Mouse (Mus musculus) midbrain, embryonic 13.5 days (tissue): ENCODE measurements around the gene Lrch4. TPM values are rescaled to one million over a fixed set of nuclear protein-coding genes. Genes with fewer than 3 reads are reported as not detected.
A peak's percentile ranks its signal among the peaks of the same experiment; 100 is the strongest.

Experiments
- ATAC-seq: fragments of 200-750 bp; cut with Nextera tagmentation; 2 replicates; pipeline ENCODE4 v1.8.0; 2017; ENCODE audit warnings: mild to moderate bottlenecking, moderate TSS enrichment, moderate library complexity
- H3K27ac ChIP-seq: fragments of 300-500 bp; sonication (generic); 2 replicates; pipeline ENCODE4 v1.5.1; 2015; ENCODE audit warnings: inconsistent platforms, mild to moderate bottlenecking, moderate library complexity
- H3K27me3 ChIP-seq: fragments of 300-500 bp; sonication (generic); 2 replicates; pipeline ENCODE4 v1.6.1; 2015; ENCODE audit warnings: mild to moderate bottlenecking, inconsistent platforms
- H3K36me3 ChIP-seq: fragments of 300-500 bp; sonication (generic); 2 replicates; pipeline ENCODE4 v1.6.1; 2015; ENCODE audit warnings: mild to moderate bottlenecking, inconsistent platforms
- H3K4me1 ChIP-seq: fragments of 300-500 bp; sonication (generic); replicated peaks from 2 replicates; pipeline ENCODE4 v1.6.1; 2015; ENCODE audit warnings: inconsistent platforms
- H3K4me2 ChIP-seq: fragments of 300-500 bp; sonication (generic); replicated peaks from 2 replicates; pipeline ENCODE4 v1.6.1; 2015; ENCODE audit warnings: moderate library complexity, mild to moderate bottlenecking, inconsistent platforms
- H3K4me3 ChIP-seq: fragments of 300-500 bp; sonication (generic); replicated peaks from 2 replicates; pipeline ENCODE4 v1.5.1; 2015; ENCODE audit warnings: mild to moderate bottlenecking, inconsistent platforms
- H3K9ac ChIP-seq: fragments of 300-500 bp; sonication (generic); replicated peaks from 2 replicates; pipeline ENCODE4 v1.6.1; 2015; ENCODE audit warnings: mild to moderate bottlenecking, inconsistent platforms
- H3K9me3 ChIP-seq: fragments of 300-500 bp; sonication (generic); 2 replicates; pipeline ENCODE4 v1.6.1; 2016; ENCODE audit warnings: mild to moderate bottlenecking, inconsistent platforms
- WGBS: fragments of 180-500 bp; shearing (Covaris S2); methylation state at CpG from one replicate; pipeline ENCODE4 v1.1.7; 2015; 5-methylcytosine and 5-hydroxymethylcytosine counted together
- polyA plus RNA-seq: library from polyadenylated mRNA; unstranded; fragments of >200 nt; fragmentation: Nextera tagmentation; extraction: Ambion mirVana; gene quantifications from 2 replicates; pipeline ENCODE4 v1.2.1, GENCODE M21; 2015

Gene Lrch4
- 18.7 and 21.4 TPM in 2 replicates for polyA plus RNA-seq

- no peaks in the 10 kb centered on the region for H3K27me3 ChIP-seq
- peaks cover 8% of the 10 kb centered on the region for H3K36me3 ChIP-seq
- peak within 1 kb of the TSS; percentile 94 for H3K27ac ChIP-seq
- peak within 1 kb of the TSS; percentile 91 for H3K4me2 ChIP-seq
- no peaks in the 10 kb centered on the region for H3K9me3 ChIP-seq
- peak within 1 kb of the TSS; percentile 90 for H3K4me3 ChIP-seq
- H3K9ac ChIP-seq, result peak within 1 kb of the TSS; percentile 89
- peak; percentile 98 for ATAC-seq
- H3K4me1 ChIP-seq, result peaks cover 52% of the 10 kb centered on the region
- WGBS, result under 1% methylated on average over 46 of the region's 46 CpGs
These were observed at the start of gene Lrch4, which contains the start of the genes Fbxo24 and Gm20605 for GRCm38 (mm10) chr5:137628498-137629305. Gene Lrch4 (plus strand): TSS chr5:137629121. Gene Fbxo24 (minus strand): TSS chr5:137629002. Gene Gm20605 (plus strand): TSS chr5:137629175.

DNA sequence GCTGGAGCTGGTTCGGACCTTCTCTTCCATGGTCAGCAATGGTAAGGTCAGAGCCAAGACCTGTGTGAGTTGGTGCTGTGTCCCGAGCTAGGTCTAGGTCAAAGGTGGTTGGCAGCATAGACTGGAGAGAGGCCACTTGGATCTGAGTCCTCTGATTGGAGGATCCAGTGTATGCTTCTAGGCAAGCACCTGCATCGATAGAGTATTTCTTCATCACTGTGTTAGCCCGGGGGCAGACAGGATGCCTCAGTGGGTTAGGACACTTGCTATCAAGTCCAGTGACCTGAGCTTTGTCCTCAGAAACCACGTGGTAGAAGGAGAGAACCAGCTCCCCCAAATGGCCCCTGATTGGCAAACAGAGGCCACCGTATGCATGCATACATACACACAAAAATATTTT, 48.7 kb upstream of the Lrch4 start:
- Histone ChIP-seq H3K4me1 (peaks cover 17% of the 10 kb centered on the region), H3K9ac (no peak overlapping the region), H3K27me3 (peaks cover 21% of the 10 kb centered on the region), H3K4me3 (no peak overlapping the region), H3K9me3 (no peaks in the 10 kb centered on the region), H3K27ac (no peak overlapping the region), H3K36me3 (no peaks in the 10 kb centered on the region), H3K4me2 (no peak overlapping the region)
- WGBS, result 85% methylated on average over 6 of the region's 6 CpGs
- ATAC-seq, result no peak

DNA sequence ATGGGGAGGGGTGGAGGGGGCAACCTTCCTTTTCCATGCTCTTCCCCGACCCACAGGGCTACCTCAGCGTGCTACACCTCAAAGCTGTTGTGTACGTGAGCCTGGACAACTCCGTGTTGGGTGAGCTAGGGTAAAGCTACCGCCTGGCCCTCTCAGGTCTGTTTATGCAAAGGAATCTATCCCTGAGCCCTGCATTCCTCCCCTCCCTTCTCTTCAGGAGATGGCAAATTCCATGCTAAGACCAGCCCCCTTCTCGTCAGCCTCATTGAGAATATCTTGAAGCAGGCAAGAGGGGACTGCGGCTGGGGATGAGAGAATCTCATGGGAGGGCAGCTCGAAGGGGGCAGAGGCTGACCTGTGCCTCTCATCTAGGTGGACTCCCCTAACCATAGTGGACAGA, 46.2 kb upstream of the Lrch4 start:
- Histone ChIP-seq H3K27ac (0 out of 2 replicates have a peak overlapping the region, but pooled peaks have one; percentile 73), H3K4me3 (no peak overlapping the region), H3K4me2 (peak overlapping the region; percentile 56), H3K9me3 (no peaks in the 10 kb centered on the region), H3K9ac (peak overlapping the region; percentile 67), H3K36me3 (no peaks in the 10 kb centered on the region), H3K27me3 (peaks cover 13% of the 10 kb centered on the region), H3K4me1 (peaks cover 17% of the 10 kb centered on the region)
- peak; percentile 1; the same call in 1 of the 2 replicates for ATAC-seq
- WGBS, result 34% methylated on average over 8 of the region's 8 CpGs

DNA sequence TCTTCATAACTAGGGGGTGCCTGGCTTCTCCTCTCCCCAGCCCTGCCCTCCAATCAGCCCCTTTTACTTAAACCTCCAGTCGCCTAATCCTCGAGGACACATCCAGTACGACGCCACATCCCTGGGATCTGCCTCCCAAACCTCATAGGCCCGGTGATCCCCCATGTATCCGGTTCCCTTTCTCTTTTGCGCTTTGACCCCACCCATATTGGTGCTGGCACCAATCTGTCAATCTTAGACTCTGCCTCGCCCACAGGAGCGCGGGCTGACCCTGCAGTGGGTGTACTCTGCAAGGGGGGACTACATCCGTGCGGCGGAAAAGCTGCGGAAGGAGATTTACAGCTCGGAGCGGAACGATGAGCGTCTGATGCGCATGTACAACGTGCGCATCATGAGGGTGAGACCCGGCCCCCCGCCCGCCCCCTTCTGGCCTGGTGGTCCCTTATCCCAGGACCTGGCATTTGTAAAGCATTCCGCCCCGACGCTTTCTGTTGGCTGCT, 45.2 kb upstream of the Lrch4 start:
- peak overlapping the region; percentile 73 for H3K27ac ChIP-seq
- peak overlapping the region; percentile 35 for H3K4me3 ChIP-seq
- no peaks in the 10 kb centered on the region for H3K9me3 ChIP-seq
- H3K9ac ChIP-seq, result peak overlapping the region; percentile 67
- H3K36me3 ChIP-seq, result no peaks in the 10 kb centered on the region
- H3K27me3 ChIP-seq, result peaks cover 13% of the 10 kb centered on the region
- peaks cover 17% of the 10 kb centered on the region for H3K4me1 ChIP-seq
- ATAC-seq, result peak; percentile 86
- peak overlapping the region; percentile 56 for H3K4me2 ChIP-seq
- WGBS, result 17% methylated on average over 27 of the region's 27 CpGs

- peaks cover 17% of the 10 kb centered on the region for H3K4me1 ChIP-seq
- H3K9ac ChIP-seq, result no peak overlapping the region
- no peak overlapping the region for H3K4me2 ChIP-seq
- no peaks in the 10 kb centered on the region for H3K9me3 ChIP-seq
- H3K27me3 ChIP-seq, result peaks cover 13% of the 10 kb centered on the region
- H3K27ac ChIP-seq, result no peak overlapping the region
- WGBS, result 37% methylated on average over 8 of the region's 8 CpGs
- H3K4me3 ChIP-seq, result no peak overlapping the region
- H3K36me3 ChIP-seq, result no peaks in the 10 kb centered on the region
- ATAC-seq, result no peak
These were observed 43.9 kb upstream of the Lrch4 start for GRCm38 (mm10) chr5:137584976-137585375.

DNA sequence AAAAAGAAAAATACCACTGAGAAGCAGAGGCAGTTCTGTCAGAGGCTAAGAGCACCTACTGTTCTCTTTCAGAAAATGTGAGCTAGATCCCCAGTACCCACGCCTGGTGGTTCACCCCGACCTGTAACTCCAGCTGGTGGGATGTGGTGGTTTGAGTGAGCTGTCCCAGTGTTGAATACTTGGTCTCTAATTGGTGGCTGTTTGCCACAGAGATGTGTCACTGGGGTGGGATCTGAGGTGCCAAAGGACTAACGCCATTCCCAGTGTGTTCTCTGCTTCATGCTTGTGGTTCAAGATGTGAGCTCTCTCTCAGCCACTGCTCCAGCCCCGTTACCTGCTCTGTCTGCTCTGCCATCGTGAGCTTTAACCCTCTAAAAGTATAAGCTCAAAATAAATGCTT, 38.4 kb upstream of the Lrch4 start:
- Histone ChIP-seq H3K4me1 (no peaks in the 10 kb centered on the region), H3K9ac (no peak overlapping the region), H3K36me3 (no peaks in the 10 kb centered on the region), H3K27me3 (no peaks in the 10 kb centered on the region), H3K4me3 (no peak overlapping the region), H3K27ac (no peak overlapping the region), H3K9me3 (no peaks in the 10 kb centered on the region), H3K4me2 (no peak overlapping the region)
- no peak for ATAC-seq
- 81% methylated on average over 5 of the region's 5 CpGs for WGBS

DNA sequence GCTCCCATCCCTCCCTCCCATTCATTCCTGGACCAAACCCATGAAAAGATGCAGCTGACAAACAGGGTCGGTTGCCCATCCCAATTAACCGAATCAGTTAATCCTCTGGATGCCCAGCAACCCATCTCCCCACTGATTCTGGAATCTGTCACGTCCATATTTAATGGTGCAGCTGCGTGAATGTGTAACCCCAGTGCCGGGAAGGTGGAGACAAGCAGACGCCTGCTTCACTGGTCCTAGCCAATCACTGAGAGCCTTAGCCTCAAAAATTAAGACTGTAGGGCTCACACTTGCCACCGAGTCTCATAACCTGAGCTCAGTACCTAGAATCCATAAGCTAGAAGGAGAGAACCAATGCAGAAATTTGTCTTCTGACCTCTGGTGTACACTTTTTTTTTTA, 33.0 kb upstream of the Lrch4 start:
- no peak overlapping the region for H3K27ac ChIP-seq
- H3K4me3 ChIP-seq, result no peak overlapping the region
- ATAC-seq, result no peak
- no peak overlapping the region for H3K4me2 ChIP-seq
- peaks cover 15% of the 10 kb centered on the region for H3K36me3 ChIP-seq
- no peak overlapping the region for H3K9ac ChIP-seq
- H3K9me3 ChIP-seq, result no peaks in the 10 kb centered on the region
- WGBS, result 68% methylated on average over 7 of the region's 7 CpGs
- H3K4me1 ChIP-seq, result peaks cover 14% of the 10 kb centered on the region
- no peaks in the 10 kb centered on the region for H3K27me3 ChIP-seq

GRCm38 (mm10) chr5:137596601-137597261, 32.2 kb upstream of the Lrch4 start:
- Histone ChIP-seq H3K4me3 (0 out of 2 replicates have a peak overlapping the region, but pooled peaks have one; percentile 15), H3K36me3 (peaks cover 15% of the 10 kb centered on the region), H3K4me1 (peaks cover 18% of the 10 kb centered on the region), H3K4me2 (peak overlapping the region; percentile 38), H3K9me3 (no peaks in the 10 kb centered on the region), H3K27me3 (no peaks in the 10 kb centered on the region), H3K9ac (no peak overlapping the region), H3K27ac (no peak overlapping the region)
- ATAC-seq, result no peak
- WGBS, result 32% methylated on average over 30 of the region's 30 CpGs

DNA sequence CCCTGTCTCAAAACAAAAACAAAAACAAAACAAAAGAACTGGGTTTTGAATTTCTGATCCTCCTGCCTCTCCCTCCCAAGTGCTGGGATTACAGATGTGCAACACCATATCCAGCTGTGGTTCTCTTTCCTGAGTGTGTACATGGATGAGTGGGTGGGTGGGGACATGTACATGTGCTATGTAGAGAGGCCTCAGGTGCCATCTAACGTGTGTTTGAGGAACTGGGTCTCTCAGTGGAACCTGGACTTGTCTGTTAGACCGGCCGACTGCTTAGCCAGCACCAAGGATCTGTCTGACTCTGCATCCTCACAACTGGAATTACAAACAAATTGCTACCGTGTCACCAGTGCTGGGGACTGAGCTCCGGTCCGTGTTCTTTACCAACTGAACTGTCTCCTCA, 31.3 kb upstream of the Lrch4 start:
- H3K27ac ChIP-seq, result no peak overlapping the region
- H3K9ac ChIP-seq, result no peak overlapping the region
- no peak for ATAC-seq
- no peak overlapping the region for H3K4me3 ChIP-seq
- no peak overlapping the region for H3K4me2 ChIP-seq
- H3K9me3 ChIP-seq, result no peaks in the 10 kb centered on the region
- WGBS, result 95% methylated on average over 6 of the region's 6 CpGs
- peaks cover 15% of the 10 kb centered on the region for H3K36me3 ChIP-seq
- peaks cover 27% of the 10 kb centered on the region for H3K4me1 ChIP-seq
- H3K27me3 ChIP-seq, result no peaks in the 10 kb centered on the region

- no peak overlapping the region for H3K4me3 ChIP-seq
- H3K36me3 ChIP-seq, result peaks cover 15% of the 10 kb centered on the region
- no peaks in the 10 kb centered on the region for H3K27me3 ChIP-seq
- H3K9me3 ChIP-seq, result no peaks in the 10 kb centered on the region
- H3K4me1 ChIP-seq, result peaks cover 34% of the 10 kb centered on the region
- 92% methylated on average over 2 of the region's 2 CpGs for WGBS
- no peak overlapping the region for H3K27ac ChIP-seq
- no peak for ATAC-seq
- H3K9ac ChIP-seq, result no peak overlapping the region
- no peak overlapping the region for H3K4me2 ChIP-seq
These were observed 30.7 kb upstream of the Lrch4 start for GRCm38 (mm10) chr5:137598100-137598826.

DNA sequence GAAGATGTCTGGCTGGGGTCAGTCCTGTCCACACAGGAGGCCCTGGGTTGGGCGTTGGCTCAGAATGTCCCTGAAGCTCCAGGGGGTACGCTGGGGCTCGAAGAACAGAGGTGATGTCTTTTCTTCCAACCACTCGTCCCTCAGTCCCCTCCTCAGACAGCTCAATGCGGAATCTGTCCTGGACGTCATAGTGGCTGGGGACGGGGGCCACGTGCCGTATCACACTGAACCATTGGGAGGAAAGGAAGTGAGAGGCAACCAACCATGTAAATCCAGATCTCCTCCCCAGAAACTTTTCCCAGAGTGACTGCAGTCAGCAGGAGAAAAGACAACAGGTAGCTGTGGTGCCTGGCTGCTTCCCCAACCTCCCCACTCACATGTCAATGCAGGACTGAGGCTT, 29.3 kb upstream of the Lrch4 start:
- peak overlapping the region; percentile 82 for H3K9ac ChIP-seq
- H3K9me3 ChIP-seq, result no peaks in the 10 kb centered on the region
- 61% methylated on average over 9 of the region's 9 CpGs for WGBS
- H3K4me2 ChIP-seq, result peak overlapping the region; percentile 87
- peaks cover 42% of the 10 kb centered on the region for H3K4me1 ChIP-seq
- H3K4me3 ChIP-seq, result peak overlapping the region; percentile 69
- H3K27ac ChIP-seq, result peak overlapping the region; percentile 84; the same call in 1 of the 2 replicates
- no peak for ATAC-seq
- H3K27me3 ChIP-seq, result no peaks in the 10 kb centered on the region
- peaks cover 15% of the 10 kb centered on the region for H3K36me3 ChIP-seq
